Mouse (Mus musculus) lung, adult 2 months (tissue): ENCODE data around the gene Gm17622.

Experiments
- CTCF ChIP-seq: fragments of 200-500 bp; IDR thresholded peaks from 2 replicates; pipeline ENCODE4 v1.5.1; 2011; ENCODE audit warnings: mild to moderate bottlenecking, low read length, control low read depth; ENCODE audit not compliant: insufficient read depth
- POLR2A ChIP-seq: fragments of 200-500 bp; IDR thresholded peaks from 2 replicates; pipeline ENCODE4 v1.6.1; 2011; ENCODE audit warnings: low read depth, mild to moderate bottlenecking, control low read depth, low read length, borderline replicate concordance; ENCODE audit errors: extremely low read depth

DNA sequence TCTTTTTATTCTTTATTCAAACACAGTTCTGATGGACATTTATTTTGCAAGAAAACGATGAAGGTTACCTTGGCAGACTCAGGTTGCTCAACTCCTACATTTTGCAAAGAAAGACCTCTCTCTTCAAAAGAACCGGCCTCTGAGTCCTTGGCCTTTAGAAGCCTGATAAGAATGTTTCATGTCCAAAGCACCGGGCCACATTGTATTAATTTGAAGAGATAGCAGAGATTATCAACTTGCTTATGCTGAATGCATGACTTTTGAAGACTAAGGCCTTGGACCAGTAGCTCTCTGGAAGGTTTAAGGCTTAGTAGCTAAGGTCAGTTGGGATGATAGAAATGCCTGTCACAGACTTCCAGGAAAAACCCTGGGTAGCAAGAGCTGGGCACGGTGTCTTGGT is 13.3 kb upstream of the Gm17622 start:
- TF ChIP-seq CTCF (no peak), POLR2A (no peak)
